Mouse (Mus musculus) adrenal gland, postnatal 10 days (tissue): ENCODE measurements around the gene Rd3. TPM values are rescaled to one million over a fixed set of nuclear protein-coding genes. Genes with fewer than 3 reads are reported as not detected.

Experiments used
- microRNA-seq: library from miRNA; unstranded; fragments of <30 nt; microRNA quantifications from one replicate; pipeline ENCODE4 v1.2.0, GENCODE M21; 2021
- total RNA-seq, 2 experiments: library from RNA; stranded (reverse); gene quantifications; 2 replicates each; pipeline ENCODE4 v1.2.3; 2021

Rd3 gene
- total RNA-seq, 2 experiments from 2014 or later: 0.15 to 0.48 TPM

Small RNA genes within 50 kb of the gene (microRNA-seq; reads per million reads assigned to microRNA genes)
- not detected for gene Mir3473c

Other genes with a start within 250 kb of the Rd3 start
- 10 to 100 TPM in 1 of 2 experiments, 1 to 10 TPM in 1; 8.8 to 10.5 TPM for gene Nek2, start 155.9 kb upstream of the Rd3 start, total RNA-seq
- 10 to 100 TPM; 16.6 to 21.0 TPM for gene Slc30a1, start 70.6 kb upstream of the Rd3 start, total RNA-seq
- gene Traf5, start 115.2 kb downstream of the Rd3 start, total RNA-seq: 10 to 100 TPM in 1 of 2 experiments, 1 to 10 TPM in 1; 8.4 to 10.6 TPM
- 10 to 100 TPM; 28.8 to 42.4 TPM for gene Rcor3, start 160.7 kb downstream of the Rd3 start, total RNA-seq
- under 1 TPM; 0.24 to 0.64 TPM for gene Kcnh1, start 213.4 kb downstream of the Rd3 start, total RNA-seq